Mouse (Mus musculus) kidney, embryonic 16.5 days (tissue): ENCODE measurements around the gene Asxl2. TPM values are rescaled to one million over a fixed set of nuclear protein-coding genes. Genes with fewer than 3 reads are reported as not detected.
"Not testable (repeated sequence)": the region's sequence is repeated elsewhere in the genome, so short reads cannot be mapped to it uniquely, and the experiment has no call there.

Experiments
- ATAC-seq: fragments of 200-750 bp; cut with Nextera tagmentation; 2 replicates; pipeline ENCODE4 v1.8.0; 2017; ENCODE audit warnings: moderate TSS enrichment; ENCODE audit not compliant: low FRiP score, low TSS enrichment
- H3K27ac ChIP-seq: fragments of 300-500 bp; sonication (generic); 2 replicates; pipeline ENCODE4 v1.5.1; 2014; ENCODE audit warnings: low read length
- H3K27me3 ChIP-seq: fragments of 300-500 bp; sonication (generic); 2 replicates; pipeline ENCODE4 v1.6.1; 2014; ENCODE audit warnings: low read length, control low read depth, mixed read lengths; ENCODE audit not compliant: insufficient read depth
- H3K36me3 ChIP-seq: fragments of 300-500 bp; sonication (generic); 2 replicates; pipeline ENCODE4 v1.6.1; 2014; ENCODE audit warnings: low read length, control low read depth, mixed read lengths; ENCODE audit not compliant: insufficient read depth
- H3K4me1 ChIP-seq: fragments of 300-500 bp; sonication (generic); 2 replicates; pipeline ENCODE4 v1.6.1; 2014; ENCODE audit warnings: low read length, control low read depth, mixed read lengths; ENCODE audit not compliant: insufficient read depth
- H3K4me2 ChIP-seq: fragments of 300-500 bp; sonication (generic); replicated peaks from 2 replicates; pipeline ENCODE4 v1.6.1; 2014; ENCODE audit warnings: low read depth, low read length
- H3K4me3 ChIP-seq: fragments of 300-500 bp; sonication (generic); 2 replicates; pipeline ENCODE4 v1.5.1; 2014; ENCODE audit warnings: mild to moderate bottlenecking, low read length
- H3K9ac ChIP-seq: fragments of 300-500 bp; sonication (generic); replicated peaks from 2 replicates; pipeline ENCODE4 v1.6.1; 2014; ENCODE audit warnings: low read length
- H3K9me3 ChIP-seq: fragments of 300-500 bp; sonication (generic); 2 replicates; pipeline ENCODE4 v1.6.1; 2016; ENCODE audit warnings: low read length, control low read depth
- WGBS: fragments of 180-500 bp; shearing (Covaris S2); extraction: QIAGEN DNeasy Blood & Tissue Kit; methylation state at CpG from one replicate; pipeline ENCODE4 v1.1.7; 2014; 5-methylcytosine and 5-hydroxymethylcytosine counted together
- polyA plus RNA-seq: library from polyadenylated mRNA; unstranded; fragments of >200 nt; fragmentation: Nextera tagmentation; extraction: Ambion mirVana; gene quantifications from 2 replicates; pipeline ENCODE4 v1.2.1, GENCODE M21; 2015

The Asxl2 gene
- polyA plus RNA-seq, 1 experiment from 2014 or later, result 15.0 TPM

DNA sequence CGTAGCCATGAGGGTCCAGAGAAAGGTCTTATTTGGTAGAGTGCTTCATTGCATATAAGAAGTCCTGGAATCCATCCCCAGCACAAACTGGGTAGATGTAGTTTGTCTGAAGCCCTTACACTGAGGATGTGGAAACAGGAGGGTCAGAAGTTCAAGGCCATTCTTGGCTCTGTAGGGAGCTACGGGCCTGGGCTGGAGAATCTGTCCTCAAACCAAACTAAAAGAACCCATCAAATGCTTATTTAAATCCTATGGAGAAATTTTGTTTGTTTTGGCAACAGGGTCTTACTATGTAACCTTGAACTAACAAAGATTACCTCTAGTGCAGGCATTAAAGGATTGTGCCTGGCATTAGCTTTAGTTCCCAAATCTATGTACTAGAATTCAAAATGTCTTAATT, 14.3 kb downstream of the Asxl2 start:
- WGBS, result 64% methylated on average over 2 of the region's 2 CpGs
- no peak overlapping the region for H3K9ac ChIP-seq
- no peak for ATAC-seq

DNA sequence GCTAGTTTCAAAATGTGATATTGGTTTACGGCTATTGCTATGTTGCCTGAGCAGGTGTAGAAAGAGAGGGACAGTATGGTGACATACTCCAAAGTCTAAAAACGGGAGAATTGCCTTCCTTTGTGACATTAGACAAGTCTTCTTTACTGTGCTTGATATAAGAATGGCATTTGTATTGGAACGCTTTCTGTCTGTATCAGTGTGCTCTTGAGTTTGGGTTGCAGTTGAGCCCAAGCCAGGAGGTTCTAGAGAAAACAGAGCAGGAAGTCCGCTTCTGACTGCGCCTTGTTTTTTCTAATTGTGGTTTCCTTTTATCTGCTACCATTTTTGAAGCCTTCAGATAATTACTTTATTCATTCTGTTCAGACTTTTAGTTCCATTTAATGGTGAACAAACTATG, 14.7 kb downstream of the Asxl2 start:
- H3K4me1 ChIP-seq, result no peaks in the 10 kb centered on the region
- 0 out of 2 replicates have a peak, but pooled peaks cover 3% of the 10 kb centered on the region for H3K36me3 ChIP-seq
- H3K9ac ChIP-seq, result no peak overlapping the region
- no peaks in the 10 kb centered on the region for H3K27me3 ChIP-seq
- WGBS, result 84% methylated on average over 5 of the region's 5 CpGs
- no peaks in the 10 kb centered on the region for H3K9me3 ChIP-seq
- no peak for ATAC-seq
- H3K4me2 ChIP-seq, result no peak overlapping the region
- H3K4me3 ChIP-seq, result no peak overlapping the region
- no peak overlapping the region for H3K27ac ChIP-seq

More for the DNA sequence above, 14.3 kb downstream of the Asxl2 start:
- Histone ChIP-seq H3K27ac (no peak overlapping the region), H3K4me3 (no peak overlapping the region), H3K27me3 (no peaks in the 10 kb centered on the region), H3K36me3 (0 out of 2 replicates have a peak, but pooled peaks cover 3% of the 10 kb centered on the region), H3K4me2 (no peak overlapping the region), H3K9me3 (no peaks in the 10 kb centered on the region), H3K4me1 (no peaks in the 10 kb centered on the region)

- H3K36me3 ChIP-seq, result peaks cover 24% of the 10 kb centered on the region
- no peak overlapping the region for H3K4me2 ChIP-seq
- no peaks in the 10 kb centered on the region for H3K4me1 ChIP-seq
- H3K27ac ChIP-seq, result no peak overlapping the region
- no peaks in the 10 kb centered on the region for H3K27me3 ChIP-seq
- no peak overlapping the region for H3K4me3 ChIP-seq
- no peak for ATAC-seq
- WGBS, result 92% methylated on average over 3 of the region's 3 CpGs
- no peak overlapping the region for H3K9ac ChIP-seq
- H3K9me3 ChIP-seq, result no peaks in the 10 kb centered on the region
Measured at GRCm38 (mm10) chr12:3453554-3453953, 26.9 kb downstream of the Asxl2 start.

DNA sequence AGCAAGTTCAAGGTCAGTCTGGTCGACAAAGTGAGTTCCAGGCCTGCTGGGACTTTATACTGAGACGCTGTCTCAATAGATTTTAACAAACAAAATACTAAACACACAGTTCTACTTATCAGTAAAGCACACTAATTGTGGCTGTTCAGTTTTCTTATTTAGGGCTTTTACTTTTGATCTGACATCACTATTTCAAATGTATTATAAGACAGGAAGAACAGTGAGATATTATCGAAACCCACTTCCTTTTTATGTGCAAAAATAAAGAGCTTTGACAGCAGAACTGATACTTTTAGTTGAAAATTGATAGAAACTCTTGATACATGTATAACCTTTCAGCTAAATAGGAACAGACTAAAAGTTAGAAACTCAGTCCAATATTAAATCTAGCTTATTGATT, 36.4 kb downstream of the Asxl2 start:
- Histone ChIP-seq H3K27me3 (no peaks in the 10 kb centered on the region), H3K27ac (no peak overlapping the region), H3K4me1 (no peaks in the 10 kb centered on the region), H3K4me2 (no peak overlapping the region), H3K36me3 (peaks cover 23% of the 10 kb centered on the region; the same call in 1 of the 2 replicates), H3K4me3 (no peak overlapping the region), H3K9me3 (no peaks in the 10 kb centered on the region), H3K9ac (no peak overlapping the region)
- ATAC-seq, result no peak
- 91% methylated on average over 3 of the region's 3 CpGs for WGBS

DNA sequence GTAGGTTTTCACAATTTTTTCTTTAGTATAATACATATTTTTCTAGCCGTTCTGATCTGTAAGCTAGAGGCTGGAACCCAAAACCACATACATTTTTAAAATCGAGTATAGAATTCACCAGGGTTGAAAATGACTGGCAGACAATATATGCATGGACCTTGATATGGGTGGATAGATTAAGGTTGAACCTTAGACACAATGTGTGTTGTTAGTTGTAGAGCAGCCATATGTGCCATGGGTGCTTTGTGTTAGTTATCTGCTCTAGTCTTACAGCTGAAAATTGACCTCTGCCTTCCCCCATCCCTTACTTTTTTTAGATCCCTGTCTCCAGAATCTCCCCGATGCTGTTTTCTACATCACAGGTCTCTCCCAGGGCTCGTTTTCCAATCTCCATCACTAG, 73.0 kb downstream of the Asxl2 start:
- no peak for ATAC-seq
- Histone ChIP-seq H3K4me2 (no peak overlapping the region), H3K27ac (no peak overlapping the region), H3K36me3 (peaks cover 46% of the 10 kb centered on the region), H3K9ac (no peak overlapping the region), H3K27me3 (no peaks in the 10 kb centered on the region), H3K9me3 (no peaks in the 10 kb centered on the region), H3K4me3 (no peak overlapping the region), H3K4me1 (no peaks in the 10 kb centered on the region)
- WGBS, result 83% methylated on average over 4 of the region's 4 CpGs

- ATAC-seq, result peak; percentile 57; the same call in 1 of the 2 replicates
- no peak overlapping the region for H3K9ac ChIP-seq
- H3K4me1 ChIP-seq, result no peaks in the 10 kb centered on the region
- H3K36me3 ChIP-seq, result peaks cover 46% of the 10 kb centered on the region
- WGBS, result 82% methylated on average over 6 of the region's 6 CpGs
- H3K27ac ChIP-seq, result no peak overlapping the region
- no peak overlapping the region for H3K4me3 ChIP-seq
- no peak overlapping the region for H3K4me2 ChIP-seq
- H3K9me3 ChIP-seq, result no peaks in the 10 kb centered on the region
- H3K27me3 ChIP-seq, result no peaks in the 10 kb centered on the region
Measured at GRCm38 (mm10) chr12:3500071-3500470, 73.4 kb downstream of the Asxl2 start.

GRCm38 (mm10) chr12:3518665-3519297, 92.1 kb downstream of the Asxl2 start:
- no peak for ATAC-seq
- Histone ChIP-seq H3K9me3 (no peaks in the 10 kb centered on the region), H3K27me3 (no peaks in the 10 kb centered on the region), H3K27ac (no peak overlapping the region), H3K36me3 (no peaks in the 10 kb centered on the region), H3K9ac (no peak overlapping the region), H3K4me2 (no peak overlapping the region), H3K4me1 (no peaks in the 10 kb centered on the region), H3K4me3 (no peak overlapping the region)
- WGBS, result 69% methylated on average over 4 of the region's 4 CpGs

DNA sequence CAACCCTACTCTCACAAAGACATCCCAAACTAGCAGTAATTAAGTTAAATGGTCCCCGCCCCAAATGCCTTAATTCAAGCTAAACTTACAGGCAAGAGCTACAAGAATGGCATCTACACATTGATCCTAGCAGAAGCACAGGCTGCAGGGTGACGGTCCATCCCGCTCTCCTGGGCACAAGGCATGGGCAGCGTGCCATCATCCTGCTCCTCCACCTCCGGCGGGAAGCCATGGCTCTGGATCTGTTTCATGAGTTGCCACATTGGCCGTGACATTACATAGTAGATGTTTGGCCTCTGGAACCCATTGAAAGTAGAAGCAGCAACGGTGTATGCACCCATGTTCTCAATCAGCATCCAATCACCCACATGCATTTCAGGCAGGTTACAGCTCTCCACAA, 95.1 kb downstream of the Asxl2 start:
- not testable (repeated sequence) for H3K27ac ChIP-seq, ATAC-seq, H3K4me2 ChIP-seq, H3K9ac ChIP-seq, H3K27me3 ChIP-seq, H3K4me3 ChIP-seq, H3K9me3 ChIP-seq, H3K4me1 ChIP-seq, H3K36me3 ChIP-seq
- WGBS, result 92% methylated on average over 6 of the region's 8 CpGs

GRCm38 (mm10) chr12:3525536-3525935, 98.9 kb downstream of the Asxl2 start:
- Histone ChIP-seq H3K9me3 (no peaks in the 10 kb centered on the region), H3K27me3 (no peaks in the 10 kb centered on the region), H3K4me3 (no peak overlapping the region), H3K36me3 (no peaks in the 10 kb centered on the region), H3K27ac (no peak overlapping the region), H3K4me1 (no peaks in the 10 kb centered on the region), H3K9ac (no peak overlapping the region), H3K4me2 (no peak overlapping the region)
- WGBS, result 90% methylated on average over 5 of the region's 5 CpGs
- no peak for ATAC-seq

- not testable (repeated sequence) for H3K36me3 ChIP-seq, H3K9ac ChIP-seq, H3K4me1 ChIP-seq, H3K27me3 ChIP-seq, H3K27ac ChIP-seq, H3K4me2 ChIP-seq, ATAC-seq, H3K9me3 ChIP-seq, H3K4me3 ChIP-seq
- WGBS, result 90% methylated on average over 1 of the region's 1 CpGs
Measured at GRCm38 (mm10) chr12:3535446-3535845, 108.8 kb downstream of the Asxl2 start.
